Mouse (Mus musculus): ENCODE measurements around the gene Ugt1a6b.
"Not testable (repeated sequence)": the region's sequence is repeated elsewhere in the genome, so short reads cannot be mapped to it uniquely, and the experiment has no call there.

Ugt1a6b gene

DNA sequence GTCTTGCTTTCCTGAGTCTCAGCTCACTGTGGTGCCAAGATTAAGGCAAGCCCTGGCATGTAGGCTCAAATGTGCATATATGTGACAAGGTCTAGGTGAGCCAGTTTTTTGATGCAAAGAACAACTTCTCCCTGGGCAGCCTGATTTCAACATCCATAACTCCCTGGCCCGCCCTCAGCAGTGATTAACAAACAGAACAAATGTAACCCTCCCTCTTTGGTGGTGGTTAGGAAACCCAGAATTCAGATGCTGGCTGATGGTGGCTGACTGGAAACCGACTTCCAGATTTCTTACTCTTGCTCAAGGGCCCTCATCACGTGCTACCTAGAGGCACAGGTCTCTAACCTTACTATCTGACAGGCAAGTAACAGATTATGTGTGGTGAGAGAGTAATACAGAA is at the start of gene Ugt1a6b:
Gene Ugt1a6b, plus strand, starts transcription at position 234 of the 400 bp plus-strand sequence.
- CTCF ChIA-PET = not testable (repeated sequence)

DNA sequence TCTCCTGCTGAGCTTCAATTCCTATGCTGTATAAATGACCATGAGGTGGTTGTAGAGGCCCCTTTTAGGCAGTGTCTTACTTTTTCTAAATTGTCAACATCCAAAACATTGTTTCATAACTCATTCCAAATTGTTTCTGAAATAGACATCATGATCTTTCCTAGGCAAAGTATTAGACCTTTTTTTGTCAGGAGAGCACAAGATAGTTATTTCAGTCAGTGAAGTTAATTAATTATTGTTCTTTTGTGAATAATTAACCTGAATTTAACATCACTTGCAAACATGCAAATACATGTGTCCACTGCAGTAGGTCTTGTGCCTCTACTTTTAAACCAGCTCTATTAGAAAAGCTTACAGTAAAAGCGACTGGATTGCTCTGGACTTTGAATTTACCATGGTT is 48.0 kb upstream of the Ugt1a6b start, which contains the start of gene Ugt1a10:
Gene Ugt1a10, plus strand, starts transcription at position 301 of the 400 bp plus-strand sequence.
- CTCF ChIA-PET = no interaction called here

DNA sequence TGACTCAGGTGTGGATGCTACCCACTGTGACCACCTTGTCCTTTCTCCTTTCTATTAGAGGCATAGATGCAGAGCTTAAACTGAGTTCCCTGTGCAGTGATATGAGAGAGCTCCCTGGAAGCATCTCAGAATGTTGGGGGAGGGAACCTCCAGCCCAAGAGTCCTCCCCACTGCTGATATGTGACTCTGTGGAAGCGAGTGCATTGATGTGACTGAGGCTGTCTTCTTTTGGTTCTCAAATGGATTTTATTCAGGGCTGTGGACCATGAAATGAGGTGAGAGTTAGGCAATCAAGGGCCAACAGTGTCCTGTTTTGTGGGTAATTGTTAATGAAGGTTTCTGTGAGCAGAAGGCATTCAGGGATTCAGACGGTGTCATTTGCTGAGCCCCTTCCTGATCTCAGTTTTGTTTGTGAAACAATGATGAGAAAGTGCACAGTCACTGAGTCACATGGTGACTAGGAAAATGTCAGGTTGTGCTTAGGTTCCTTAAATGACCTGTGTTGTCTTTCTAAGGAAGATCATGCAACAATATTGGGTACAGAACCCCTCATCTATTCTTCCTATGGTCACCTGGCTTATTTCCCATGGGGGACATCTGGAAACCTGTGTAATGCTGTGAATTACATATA is 36.5 kb upstream of the Ugt1a6b start:
- CTCF ChIA-PET = not testable (repeated sequence)

DNA sequence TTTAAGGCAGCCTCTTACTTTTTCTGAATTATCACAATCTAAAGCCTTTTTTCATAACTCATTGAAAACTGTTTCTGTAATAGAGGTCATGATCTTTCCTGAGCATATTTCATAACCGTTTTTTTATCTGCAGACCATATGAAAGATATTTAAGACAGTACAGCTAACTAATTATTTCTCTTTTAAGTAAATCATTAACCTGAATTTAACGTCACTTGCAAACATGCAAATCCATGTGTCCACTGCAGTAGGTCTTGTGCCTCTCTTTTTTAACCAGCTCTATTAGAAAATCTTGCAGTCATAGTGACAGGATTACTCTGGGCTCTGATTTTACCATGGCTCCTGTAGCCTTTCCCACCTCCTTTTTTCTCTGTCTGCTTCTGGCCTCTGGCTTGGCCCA is 32.6 kb upstream of the Ugt1a6b start, which contains the start of gene Ugt1a9:
Gene Ugt1a9, plus strand, starts transcription at position 306 of the 400 bp plus-strand sequence.
- CTCF ChIA-PET = no interaction called here

DNA sequence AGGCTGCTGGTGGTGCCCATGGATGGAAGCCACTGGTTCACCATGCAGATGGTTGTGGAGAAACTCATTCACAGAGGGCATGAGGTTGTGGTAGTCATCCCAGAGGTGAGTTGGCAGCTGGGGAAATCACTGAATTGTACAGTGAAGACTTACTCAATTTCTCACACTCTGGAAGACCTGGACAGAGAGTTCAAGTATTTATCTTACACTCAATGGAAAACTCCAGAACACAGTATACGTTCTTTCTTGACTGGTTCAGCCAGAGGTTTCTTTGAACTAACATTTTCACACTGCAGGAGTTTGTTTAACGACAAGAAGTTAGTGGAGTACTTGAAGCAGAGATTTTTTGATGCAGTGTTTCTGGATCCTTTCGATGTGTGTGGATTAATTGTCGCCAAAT is 32.1 kb upstream of the Ugt1a6b start:
- CTCF ChIA-PET = no interaction called here

DNA sequence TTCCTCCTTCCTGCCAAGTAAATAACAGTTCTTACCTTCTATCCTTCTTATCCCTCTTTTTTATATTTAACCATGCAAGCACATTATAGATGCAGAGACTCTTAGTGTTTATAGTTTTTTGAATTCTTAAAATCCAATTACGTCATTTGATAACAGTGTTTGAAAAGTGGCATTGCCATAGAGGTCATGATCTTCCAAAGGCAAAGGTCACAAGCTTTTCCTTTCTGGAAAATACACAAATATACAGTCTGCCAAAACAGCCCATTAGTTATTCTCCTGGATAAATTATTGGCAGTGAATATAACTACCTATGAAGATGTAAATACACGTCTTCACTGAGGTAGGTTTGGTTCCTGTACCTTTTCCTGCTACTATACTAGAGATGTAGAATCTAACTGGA is 28.6 kb upstream of the Ugt1a6b start:
- CTCF ChIA-PET = no interaction called here

DNA sequence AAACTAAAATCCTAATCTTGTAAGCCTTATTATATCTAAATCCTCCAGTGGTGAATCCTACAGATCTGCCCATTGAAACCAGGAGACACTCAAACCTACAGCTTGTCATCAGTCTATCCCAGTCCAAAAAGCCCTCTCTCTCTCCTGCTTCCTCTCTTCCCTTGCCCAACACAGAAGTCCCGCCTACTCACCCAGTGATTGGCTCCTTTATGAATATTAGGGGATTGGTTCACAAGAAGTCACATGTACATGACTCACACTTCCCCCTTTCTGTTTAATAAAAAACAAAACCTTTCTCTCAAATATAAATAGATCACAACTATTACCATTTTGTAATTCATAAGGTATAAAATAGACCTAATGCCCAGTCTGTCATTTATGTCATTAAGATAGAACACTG is 25.9 kb upstream of the Ugt1a6b start:
- CTCF ChIA-PET = no interaction called here

DNA sequence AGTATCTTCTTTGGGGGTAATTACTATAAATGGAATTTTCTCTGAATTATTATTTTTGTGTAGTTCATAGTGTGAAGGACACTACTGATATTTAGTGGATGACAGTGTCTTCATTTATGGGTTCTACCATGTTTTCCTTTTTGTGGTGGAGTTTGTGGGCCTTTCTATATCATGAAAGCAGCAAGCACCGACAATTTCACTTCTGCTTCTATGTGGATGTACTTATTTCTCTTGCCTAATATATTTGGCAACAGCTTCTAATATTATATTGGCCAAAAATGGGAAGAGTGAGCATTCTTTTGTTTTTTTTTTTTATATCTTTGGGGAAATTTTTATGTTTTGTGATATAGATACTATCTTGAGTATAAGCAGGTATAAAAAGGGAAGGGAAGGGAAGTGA is 21.4 kb upstream of the Ugt1a6b start:
- CTCF ChIA-PET = no interaction called here

DNA sequence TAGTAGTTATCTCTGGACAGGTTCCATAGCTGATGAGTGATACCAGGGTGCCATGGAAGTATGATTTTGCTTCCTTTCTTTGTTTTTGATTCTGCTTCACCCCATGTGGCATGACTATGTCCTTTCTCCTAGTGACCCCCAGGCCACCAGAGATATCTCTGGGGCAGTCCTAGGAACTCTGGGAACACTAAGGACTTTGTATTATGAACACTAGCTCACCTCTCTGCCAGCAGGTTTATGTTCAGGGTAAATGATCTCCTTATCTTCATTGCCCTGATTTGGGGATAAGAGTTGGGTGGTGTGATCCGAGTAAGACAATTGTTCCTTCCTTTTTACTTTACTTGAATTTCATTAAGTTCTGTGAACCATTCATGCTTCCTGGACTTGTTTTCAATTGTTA is 16.9 kb upstream of the Ugt1a6b start:
- CTCF ChIA-PET = no interaction called here

DNA sequence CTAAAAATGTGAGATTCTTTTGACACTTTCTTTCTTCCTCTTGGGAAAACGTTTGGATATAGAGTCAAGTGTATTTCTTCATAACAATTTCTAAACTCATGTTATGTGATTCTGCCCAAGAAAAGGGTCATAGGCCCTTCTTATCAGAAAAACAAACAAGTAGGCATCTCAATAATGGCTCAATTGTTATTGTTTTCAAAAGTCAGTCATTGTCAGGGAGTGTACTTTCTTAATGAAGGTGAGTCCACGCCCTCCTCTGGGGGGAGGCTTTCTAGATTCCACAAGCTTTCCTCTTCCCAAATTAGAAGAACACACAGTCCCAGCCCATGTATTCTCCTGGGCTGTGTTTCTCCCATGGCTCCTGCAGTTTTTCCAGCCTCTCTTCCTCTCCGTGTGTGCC is 15.5 kb upstream of the Ugt1a6b start, which contains the start of gene Ugt1a8:
Gene Ugt1a8, plus strand, starts transcription at position 301 of the 400 bp plus-strand sequence.
- CTCF ChIA-PET = no interaction called here

DNA sequence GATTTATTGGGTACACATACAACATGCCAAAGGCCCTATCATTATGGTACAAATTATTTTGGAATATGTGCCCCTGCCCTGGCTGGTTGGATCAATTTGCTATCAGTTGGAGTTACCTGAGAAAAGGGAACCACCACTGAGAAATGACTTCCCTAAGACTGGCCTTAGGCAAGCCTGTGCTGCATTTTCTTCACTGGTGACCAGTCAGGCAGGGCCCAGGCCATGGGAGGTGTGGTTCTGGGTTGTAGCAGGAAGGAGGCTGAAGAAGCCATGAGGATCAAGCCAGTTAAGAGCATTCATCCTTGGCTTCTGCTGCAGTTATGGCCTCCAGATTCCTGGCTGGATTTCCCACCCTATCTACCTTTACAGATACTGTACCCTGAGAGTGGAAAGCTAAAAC is 10.7 kb upstream of the Ugt1a6b start:
- CTCF ChIA-PET = no interaction called here

DNA sequence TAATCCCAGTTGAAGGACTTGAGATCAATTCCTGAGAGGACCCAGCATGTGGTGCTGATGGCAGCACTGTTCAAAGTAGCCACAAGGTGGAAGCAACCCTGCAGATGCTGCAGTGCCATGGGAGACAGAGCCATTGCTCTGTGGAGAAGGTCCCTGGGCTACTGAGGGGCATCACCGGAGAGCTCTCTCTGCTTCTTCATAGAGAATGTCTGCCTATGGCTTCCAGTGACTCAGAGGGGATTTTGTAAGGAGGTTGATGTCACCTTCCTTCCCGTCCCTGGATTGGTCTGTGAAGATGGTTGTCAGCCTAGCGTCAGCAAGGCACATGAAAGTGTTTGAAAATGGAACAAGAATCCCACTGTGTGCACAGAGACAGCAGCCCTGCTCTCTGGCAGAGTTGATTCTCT is 8.8 kb upstream of the Ugt1a6b start:
- CTCF ChIA-PET = not testable (repeated sequence)

DNA sequence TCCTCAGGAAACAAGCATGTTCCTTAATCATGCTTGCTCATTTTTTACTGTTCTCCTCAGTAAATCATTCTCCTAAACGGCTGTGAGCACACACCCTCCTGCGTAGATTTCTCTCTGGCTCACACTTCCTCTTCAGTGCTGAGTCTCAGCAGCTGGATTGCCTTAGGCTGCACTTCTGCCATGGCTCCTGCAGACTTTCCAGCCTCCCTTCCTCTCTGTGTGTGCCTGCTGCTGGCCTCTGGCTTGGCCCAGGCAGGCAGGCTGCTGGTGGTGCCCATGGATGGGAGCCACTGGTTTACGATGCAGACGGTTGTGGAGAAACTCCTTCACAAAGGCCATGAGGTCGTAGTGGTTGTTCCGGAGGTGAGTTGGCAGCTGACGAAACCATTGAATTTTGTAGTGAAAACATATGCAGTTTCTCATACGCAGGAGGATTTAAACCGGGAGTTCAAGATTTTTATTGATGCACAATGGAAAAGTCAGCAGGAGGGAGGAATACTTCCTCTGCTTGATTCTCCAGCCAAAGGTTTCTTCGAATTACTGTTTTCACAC is 8.0 kb upstream of the Ugt1a6b start, which contains the start of gene Ugt1a7c:
Gene Ugt1a7c, plus strand, starts transcription at position 122 of the 552 bp plus-strand sequence.
- CTCF ChIA-PET = no interaction called here

DNA sequence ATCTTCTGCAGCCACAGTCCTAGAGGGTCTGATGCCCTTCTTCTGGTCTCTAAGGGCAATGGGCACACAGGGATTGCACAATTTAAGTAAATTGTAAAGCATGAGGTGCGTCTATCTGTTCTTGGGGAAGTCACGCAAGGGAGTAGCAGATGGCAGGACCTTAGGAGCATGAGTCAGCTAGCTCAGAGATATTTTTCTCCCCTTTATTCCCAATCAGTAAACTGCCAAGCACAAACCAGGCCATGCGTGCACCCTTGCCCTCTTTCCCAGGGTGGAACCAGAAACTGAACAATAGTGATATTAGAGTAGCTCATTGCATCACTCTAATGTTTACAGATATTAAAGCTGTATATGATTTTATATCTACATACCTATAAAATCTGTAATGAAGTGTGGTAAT is 4.5 kb upstream of the Ugt1a6b start:
- CTCF ChIA-PET = interaction anchor here (0.6 kb wide), 1 partner anchor 15 kb away, joined by 3 read pairs; no protein-coding TSS in a partner anchor

DNA sequence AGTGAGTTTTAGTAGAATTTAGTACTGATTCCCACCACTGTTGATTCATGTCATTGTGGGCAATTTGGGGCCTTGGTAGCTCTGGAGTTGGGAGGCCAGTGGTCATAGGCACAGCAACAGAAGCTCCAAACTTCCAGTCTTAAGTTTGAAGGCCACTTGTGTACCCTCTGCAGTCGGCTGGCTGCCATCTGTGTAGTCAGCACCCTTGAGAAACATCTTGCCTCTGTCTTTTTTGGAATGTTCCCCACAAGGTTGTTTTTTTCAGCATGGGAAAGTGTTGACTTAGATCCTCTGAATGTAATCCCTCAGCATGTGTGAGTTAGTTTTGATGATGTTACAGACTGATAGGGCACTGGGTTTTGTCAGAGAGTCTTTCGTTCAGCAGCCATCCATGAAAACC is 3.4 kb upstream of the Ugt1a6b start:
- CTCF ChIA-PET = not testable (repeated sequence)

DNA sequence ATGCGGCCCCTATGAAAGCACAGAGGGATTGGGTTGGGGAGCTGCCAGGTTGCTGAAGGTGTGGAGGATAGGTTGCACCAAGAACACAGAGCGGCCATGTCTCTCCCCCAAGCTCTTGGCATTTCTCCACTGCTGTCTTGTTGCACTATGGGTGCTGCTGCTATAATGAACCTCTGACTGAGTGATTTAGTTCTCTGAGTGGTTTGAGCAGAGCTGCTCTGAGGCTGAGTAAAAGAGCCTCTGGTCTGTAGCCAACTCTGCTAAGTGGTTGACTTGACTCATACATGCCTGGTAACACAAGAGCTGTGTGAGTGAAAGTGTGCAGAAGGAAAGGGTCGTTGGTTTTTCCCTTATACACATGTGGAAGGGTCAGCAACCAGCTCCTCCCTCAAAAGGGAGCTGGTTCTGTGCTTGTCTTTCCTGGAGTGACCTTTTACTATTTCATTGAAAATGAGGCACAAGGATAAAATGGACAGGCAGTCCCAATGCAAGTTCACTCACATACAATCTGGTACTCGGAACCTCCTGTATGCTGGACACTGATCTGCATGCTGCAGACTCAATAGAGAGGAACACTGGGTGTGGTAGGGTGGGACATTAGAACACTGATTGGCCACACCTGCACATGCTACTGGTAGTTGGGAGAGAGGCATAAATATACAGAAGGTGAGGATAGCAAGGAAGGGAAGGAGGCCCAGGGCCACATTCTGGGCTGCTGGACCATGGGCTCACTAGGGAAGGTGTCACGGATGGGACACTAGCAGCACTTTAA is 831 bp downstream of the Ugt1a6b start:
- CTCF ChIA-PET = not testable (repeated sequence)

DNA sequence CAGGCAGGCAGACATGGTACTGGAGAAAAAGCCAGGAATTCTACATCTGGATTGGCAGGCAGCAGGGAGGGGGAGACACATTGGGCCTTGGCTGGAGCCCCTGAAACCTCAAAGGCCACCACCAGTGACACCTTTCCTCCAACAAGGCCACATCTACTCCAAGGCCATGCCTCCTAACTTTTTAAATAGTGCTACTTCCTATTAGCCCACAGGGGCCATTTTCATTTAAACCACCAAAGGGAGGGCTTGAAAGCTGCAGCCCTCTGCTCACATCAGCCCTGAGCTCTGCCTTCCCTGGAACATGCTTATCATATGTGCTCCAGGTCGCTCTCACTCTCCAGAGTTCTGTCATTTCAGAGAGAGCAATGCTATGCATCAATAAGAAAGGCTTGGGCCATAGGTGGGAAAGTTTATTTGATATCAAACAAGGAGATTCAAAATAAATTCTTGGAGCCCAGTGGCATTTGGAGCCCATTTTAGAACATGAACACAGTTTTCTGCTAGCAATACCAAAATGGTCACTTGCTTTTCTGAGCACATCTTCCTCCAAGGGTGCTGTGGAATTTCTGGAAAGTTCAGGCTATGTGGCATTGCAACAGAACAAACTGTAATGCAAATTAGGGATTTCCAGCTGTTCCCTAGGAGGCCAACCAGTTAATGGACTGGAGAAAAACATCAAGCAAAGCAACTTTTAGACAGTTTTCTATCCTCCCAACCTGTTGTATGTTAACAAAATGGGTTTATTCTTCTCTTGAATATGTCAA is 1.8 kb downstream of the Ugt1a6b start:
- CTCF ChIA-PET = no interaction called here

DNA sequence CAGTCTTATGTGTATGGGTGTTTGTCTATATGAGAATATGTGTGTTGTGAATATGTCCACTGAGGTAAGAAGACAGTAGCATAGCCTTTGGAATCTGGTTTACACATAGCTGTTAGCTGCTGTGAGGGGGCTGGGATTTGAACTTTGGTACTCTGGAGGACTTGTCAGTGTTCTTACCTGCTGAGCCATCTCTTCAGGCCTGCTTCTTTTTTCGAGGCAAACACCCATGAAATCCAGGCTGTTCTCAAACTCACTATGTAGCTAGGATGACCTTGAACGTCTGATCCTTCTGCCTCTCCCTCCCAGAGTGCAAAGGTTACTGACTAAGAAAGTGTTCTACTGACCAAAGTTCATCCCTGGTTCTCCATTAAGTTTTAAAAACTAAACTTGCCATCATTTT is 2.6 kb downstream of the Ugt1a6b start:
- CTCF ChIA-PET = interaction anchor here (0.6 kb wide), 1 partner anchor 269 kb away, joined by 5 read pairs; no protein-coding TSS in a partner anchor

DNA sequence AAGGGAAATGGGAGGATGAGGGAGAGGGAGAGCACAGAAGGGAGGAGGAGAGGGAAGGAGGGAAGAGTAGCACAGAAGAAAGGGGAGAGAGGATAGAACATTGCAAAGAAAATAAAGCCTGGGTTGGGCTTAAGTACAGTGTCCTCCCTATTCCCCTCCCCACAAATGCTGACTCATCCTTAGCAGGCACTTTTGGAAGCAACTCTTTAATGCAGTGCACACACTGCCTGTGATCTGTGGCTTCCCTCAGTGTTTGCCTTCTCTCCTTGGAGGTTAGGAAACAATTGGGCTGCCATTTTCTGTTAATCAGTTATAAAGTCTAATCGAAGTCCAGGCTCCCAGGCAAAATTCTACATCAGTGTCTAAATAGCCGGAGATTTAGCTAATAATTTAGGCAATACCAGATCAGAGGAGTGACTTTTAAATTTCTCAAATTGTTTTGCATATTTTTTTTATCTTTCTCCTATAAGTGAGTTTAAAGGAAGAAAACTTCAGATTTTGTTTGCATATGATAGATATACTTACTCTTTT is 6.0 kb downstream of the Ugt1a6b start:
- CTCF ChIA-PET = not testable (repeated sequence)

DNA sequence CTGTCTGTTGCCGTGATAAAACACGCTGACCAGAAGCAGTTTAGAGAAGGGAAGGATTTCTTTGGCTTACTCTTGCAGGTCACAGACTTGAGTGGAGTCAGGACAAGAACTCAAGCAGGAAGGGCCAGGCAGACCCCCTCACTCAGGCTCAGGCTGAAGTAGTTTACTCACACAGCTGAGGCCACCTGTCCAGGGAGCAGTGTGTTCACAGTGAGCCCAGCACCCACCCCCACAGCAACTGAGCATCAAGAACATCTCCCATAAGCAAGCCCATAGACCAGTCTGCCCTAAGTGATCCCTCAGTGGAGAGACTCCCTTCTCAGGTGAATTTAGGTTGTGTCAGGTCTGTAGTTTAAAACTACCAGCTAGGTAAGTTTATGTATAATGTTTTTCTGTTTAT is 6.6 kb downstream of the Ugt1a6b start:
- CTCF ChIA-PET = not testable (repeated sequence)

DNA sequence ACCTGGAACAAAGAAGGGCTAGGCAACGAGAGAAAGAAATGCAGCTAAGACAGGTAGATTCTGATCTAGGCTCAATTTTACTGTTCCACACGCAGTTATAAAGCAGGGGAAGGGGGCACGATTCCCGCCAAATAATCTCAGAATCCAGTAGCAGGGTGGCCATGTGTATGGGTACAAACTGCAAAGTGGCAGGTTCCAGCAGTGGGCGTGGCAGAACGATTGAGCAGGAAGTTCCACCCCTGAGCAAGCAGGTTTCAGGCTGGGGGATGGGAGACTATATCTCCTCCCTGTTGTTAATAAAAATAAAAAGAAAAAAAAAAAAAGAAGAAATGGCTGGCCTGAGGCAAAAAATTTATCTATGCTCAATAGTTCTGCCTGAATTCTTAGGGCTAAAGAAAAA is 9.7 kb downstream of the Ugt1a6b start:
- CTCF ChIA-PET = not testable (repeated sequence)

DNA sequence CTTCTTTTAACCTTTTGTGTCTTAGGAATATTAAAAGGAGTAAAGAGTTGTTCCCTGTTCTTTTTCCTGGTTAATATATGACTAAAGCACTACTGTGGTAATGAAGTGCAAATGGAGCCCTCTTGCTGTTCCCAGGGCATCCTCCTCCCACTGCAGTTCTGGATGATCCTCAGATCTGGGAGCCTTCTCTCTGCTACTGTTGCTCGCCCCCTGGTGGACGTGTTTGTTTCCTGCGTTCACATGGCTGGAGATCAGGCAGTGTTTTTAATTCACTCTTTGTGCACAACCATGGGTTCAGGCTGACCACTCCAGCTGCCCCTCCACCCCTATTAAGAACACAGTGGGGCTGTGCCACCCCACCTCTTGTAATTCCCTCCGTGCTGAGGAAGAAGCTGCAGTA is 17.5 kb downstream of the Ugt1a6b start:
- CTCF ChIA-PET = not testable (repeated sequence)

Measured in spleen, embryonic (tissue).